9 mouse cellular contexts compared by ENCODE assay signal in the genomic region with DNA sequence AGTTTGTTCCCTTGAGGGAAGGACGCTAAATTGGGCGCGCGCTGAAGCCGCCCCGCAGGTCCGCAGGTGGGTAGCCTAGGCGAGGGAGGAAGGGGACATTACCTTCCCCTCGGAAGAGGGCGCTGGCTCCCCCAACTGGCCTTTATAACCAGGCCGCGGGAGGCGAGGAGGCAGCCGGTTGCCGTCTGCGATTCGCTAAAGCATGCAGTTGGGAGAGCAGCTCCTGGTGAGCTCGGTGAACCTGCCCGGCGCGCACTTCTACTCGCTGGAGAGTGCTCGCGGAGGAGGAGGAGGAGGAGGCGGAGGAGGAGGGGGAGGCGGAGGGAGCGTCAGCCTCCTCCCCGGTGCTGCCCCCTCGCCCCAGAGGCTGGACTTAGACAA. TPM values are rescaled to one million over a fixed set of nuclear protein-coding genes. Genes with fewer than 3 reads are reported as not detected.
DNase-seq lines count a peak whose midpoint lies in the region; ATAC-seq and TF ChIP-seq lines count a peak whose summit lies in the region.
"Had no signal": no experiment of that assay in that cellular context is flagged by ENCODE, and none has a peak within 500 bp of the region (broad histone marks: within the 10 kb centered on the region; RNA-seq: fewer than 3 reads in every experiment).

No protein-coding gene starts in this region.

- no peaks in the 10 kb centered on the region for H3K9me3 ChIP-seq in forebrain, postnatal 0 days (ENCODE audit: low read length)
- H3K9me3 ChIP-seq in limb, embryonic 10.5 days (replicated peaks), result no peaks in the 10 kb centered on the region

- peak; percentile 68 for DNase-seq in left cerebral cortex, postnatal 4 days
- no peak for DNase-seq in left cerebral cortex, postnatal 25 days (ENCODE audit: low spot score in 2 of 2)
- peak; percentile 53 for DNase-seq in cerebellum, adult 11 months
- peak; percentile 32 for DNase-seq in forebrain, postnatal 0 days
- no peak for DNase-seq in limb, embryonic 10.5 days (ENCODE audit: low spot score)
- DNase-seq in yolk sac, embryonic 10.5 days (ENCODE audit: low spot score), result no peak
- no peak for DNase-seq in frontal cortex, postnatal 25 days (ENCODE audit: low spot score in 2 of 2)

- no peaks in the 10 kb centered on the region for H3K36me3 ChIP-seq in forebrain, postnatal 0 days (ENCODE audit: insufficient read depth)
- no peaks in the 10 kb centered on the region for H3K36me3 ChIP-seq in limb, embryonic 10.5 days
- no peaks in the 10 kb centered on the region for H3K36me3 ChIP-seq in myocyte (ENCODE audit: control insufficient read depth, insufficient read depth)

- H3K79me2 ChIP-seq in myocyte (ENCODE audit: control insufficient read depth, insufficient read depth), result no peaks in the 10 kb centered on the region

- no peak for TF ChIP-seq POLR2A in myocyte (IDR thresholded peaks at IDR 0.05; ENCODE audit: insufficient read length, low read depth)

- ATAC-seq in forebrain, postnatal 0 days, result peak; percentile 40

- H3K4me3 ChIP-seq in forebrain, postnatal 0 days (ENCODE audit: low read depth, low read length), result peak overlapping the region; percentile 37
- H3K4me3 ChIP-seq in limb, embryonic 10.5 days, result peak overlapping the region; percentile 47
- H3K4me3 ChIP-seq in myocyte, result no peak overlapping the region

- H3K4me2 ChIP-seq in forebrain, postnatal 0 days (ENCODE audit: low read depth), result peak overlapping the region; percentile 55
- H3K4me2 ChIP-seq in myocyte (ENCODE audit: low read depth), result peak overlapping the region; percentile 77

- 0% methylated on average over 25 of the region's 29 CpGs for WGBS in forebrain, postnatal 0 days
- WGBS in limb, embryonic 10.5 days, result under 1% methylated on average over 24 of the region's 29 CpGs

- no peak overlapping the region for H3ac ChIP-seq in myocyte (ENCODE audit: control insufficient read depth, insufficient read length)

- TF ChIP-seq CTCF in forebrain, postnatal 0 days (IDR thresholded peaks at IDR 0.05; ENCODE audit: low read depth), result peak; percentile 11; the same call in 1 of the 2 replicates

- H3K4me1 ChIP-seq in forebrain, postnatal 0 days (ENCODE audit: insufficient read depth), result no peaks in the 10 kb centered on the region; the same call in 1 of the 2 replicates
- H3K4me1 ChIP-seq in limb, embryonic 10.5 days, result peaks cover 34% of the 10 kb centered on the region

- H3K9ac ChIP-seq in forebrain, postnatal 0 days, result 0 out of 2 replicates have a peak overlapping the region, but pooled peaks have one; percentile 28

- H3K27ac ChIP-seq in forebrain, postnatal 0 days (ENCODE audit: low read depth, low read length), result no peak overlapping the region
- no peak overlapping the region for H3K27ac ChIP-seq in limb, embryonic 10.5 days
- H3K27ac ChIP-seq: macrophage had no signal

- H3K27me3 ChIP-seq in forebrain, postnatal 0 days (ENCODE audit: insufficient read depth, low read length), result peaks cover 64% of the 10 kb centered on the region
- H3K27me3 ChIP-seq in limb, embryonic 10.5 days (ENCODE audit: low read depth, poor library complexity, severe bottlenecking), result peaks cover 98% of the 10 kb centered on the region
- H3K27me3 ChIP-seq in myocyte (ENCODE audit: control insufficient read depth, insufficient read depth, insufficient read length), result peaks cover 37% of the 10 kb centered on the region

- intact Hi-C loops in left cerebral cortex, postnatal 4 days (cut with DNase I), result no loop called here
- intact Hi-C loops in left cerebral cortex, postnatal 25 days (cut with DNase I), result loop anchor here (5.0 kb wide), 1 partner anchor 1226 kb away; no protein-coding TSS in a partner anchor

TF ChIP-seq in myocyte, 11 proteins besides CTCF, POLR2A, EP300 and RAD21:
- no peak for TF ChIP-seq REST (IDR thresholded peaks at IDR 0.05; ENCODE audit: insufficient read depth, insufficient read length)
- TF ChIP-seq TCF12 (IDR thresholded peaks at IDR 0.05; ENCODE audit: insufficient read depth, poor library complexity, severe bottlenecking), result no peak
- TF ChIP-seq MAX (IDR thresholded peaks at IDR 0.05; ENCODE audit: low read depth), result no peak
- no peak for TF ChIP-seq USF1 (IDR thresholded peaks at IDR 0.05; ENCODE audit: low read depth)
- no peak for TF ChIP-seq SRF (IDR thresholded peaks at IDR 0.05; ENCODE audit: control insufficient read depth, insufficient read length, low read depth)

RNA-seq across cellular contexts. Expression of a gene that starts 0.4 kb away (rescaled TPM):
- total RNA-seq in left cerebral cortex, postnatal 4 days (2021), result 1 to 10 TPM; 1.2 to 3.2 TPM
- under 1 TPM; 0.16 to 0.23 TPM for total RNA-seq in left cerebral cortex, postnatal 25 days (2021)
- total RNA-seq in forebrain, postnatal 0 days (2014; rRNA removed), result 9.2 and 11.8 TPM in 2 replicates
- 4.8 and 4.9 TPM in 2 replicates for polyA plus RNA-seq in forebrain, postnatal 0 days (2015; fragmentation: Nextera tagmentation; extraction: Ambion mirVana)
- 0.05 TPM in 1 of 2 replicates, not detected in the other for polyA plus RNA-seq in limb, embryonic 10.5 days (2016; fragmentation: Nextera tagmentation; extraction: Ambion mirVana)
- 0.04 TPM for polyA plus RNA-seq in myocyte (2012; fragmentation: generic; extraction: Trizol)
- polyA plus RNA-seq: macrophage had no signal

RNA-seq across cellular contexts. Expression of a gene that starts 27.6 kb away (rescaled TPM):
- total RNA-seq in left cerebral cortex, postnatal 4 days (2021), result 10 to 100 TPM; 79.6 to 81.9 TPM
- total RNA-seq in left cerebral cortex, postnatal 25 days (2021), result 100 to 1,000 TPM in 1 of 2 experiments, 10 to 100 TPM in 1; 85.3 to 104 TPM
- 42.5 and 51.6 TPM in 2 replicates for total RNA-seq in forebrain, postnatal 0 days (2014; rRNA removed)
- polyA plus RNA-seq in forebrain, postnatal 0 days (2015; fragmentation: Nextera tagmentation; extraction: Ambion mirVana), result 13.1 and 23.9 TPM in 2 replicates
- 36.8 and 49.6 TPM in 2 replicates for polyA plus RNA-seq in limb, embryonic 10.5 days (2016; fragmentation: Nextera tagmentation; extraction: Ambion mirVana)
- 18.5 TPM for polyA plus RNA-seq in myocyte (2012; fragmentation: generic; extraction: Trizol)

Comparison
In these comparisons a context has a peak if more than half of its experiments do, and no peak if none do; other contexts are left out.
1. DNase-seq: peak in left cerebral cortex, postnatal 4 days (single experiment), cerebellum, adult 11 months (single experiment) and forebrain, postnatal 0 days (single experiment); none in left cerebral cortex, postnatal 25 days (0 of 2), limb, embryonic 10.5 days (single experiment), yolk sac, embryonic 10.5 days (single experiment) and frontal cortex, postnatal 25 days (0 of 2).